In the genomic region with DNA sequence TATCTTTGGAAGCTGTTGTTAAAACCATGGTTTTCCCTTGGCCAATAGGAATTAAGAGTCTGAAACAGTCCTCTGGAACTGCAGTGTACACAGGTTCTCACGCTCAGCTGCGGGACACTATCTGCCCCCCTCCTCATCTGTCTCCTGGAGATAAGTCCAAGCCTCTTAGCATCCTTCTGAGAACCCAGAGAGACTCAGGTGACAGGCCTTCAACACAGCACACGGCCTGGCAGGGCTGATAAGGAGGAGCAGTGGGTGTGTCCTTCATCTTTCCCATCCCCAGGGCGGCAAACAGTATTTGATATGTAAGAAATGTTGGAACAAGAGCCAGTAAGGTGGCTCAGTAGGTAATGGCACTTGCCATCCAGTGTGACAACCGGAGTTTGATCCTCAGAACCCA, we compare ENCODE assay signal across 13 mouse cellular contexts. TPM values are rescaled to one million over a fixed set of nuclear protein-coding genes. Genes with fewer than 3 reads are reported as not detected.
A peak's percentile ranks its signal among the peaks of the same experiment; 100 is the strongest.
DNase-seq lines count a peak whose midpoint lies in the region; ATAC-seq and TF ChIP-seq lines count a peak whose summit lies in the region.
"Had no signal": no experiment of that assay in that cellular context is flagged by ENCODE, and none has a peak within 500 bp of the region (broad histone marks: within the 10 kb centered on the region; RNA-seq: fewer than 3 reads in every experiment).

No protein-coding gene starts in this region.

- H3K4me2 ChIP-seq in kidney, postnatal 0 days (ENCODE audit: low read length) = no peak overlapping the region

- no peaks in the 10 kb centered on the region for H3K9me3 ChIP-seq in kidney, postnatal 0 days (replicated peaks; ENCODE audit: low read length)
- H3K9me3 ChIP-seq: forebrain, embryonic 10.5 days had no signal

- no peak for ATAC-seq in kidney, postnatal 0 days (replicated peaks; ENCODE audit: low FRiP score, low read depth)
- peak; percentile 4 to 32; a peak in 1 of 4 replicates for ATAC-seq in hematopoietic stem cell, adult 5-6 weeks (replicated peaks in 1 of 2; ENCODE audit: insufficient read depth in 1 of 2, low FRiP score in 2 of 2, low TSS enrichment in 1 of 2, low read depth in 1 of 2, poor library complexity in 2 of 2, severe bottlenecking in 2 of 2)
- peak; percentile 100 for ATAC-seq in megakaryocyte-erythroid progenitor cell, adult 5-6 weeks (replicated peaks; ENCODE audit: low FRiP score, low TSS enrichment, poor library complexity, severe bottlenecking)
- ATAC-seq: hindbrain, postnatal 0 days; lung, postnatal 0 days; midbrain, embryonic 16.5 days had no signal

- H3K9ac ChIP-seq in kidney, postnatal 0 days (ENCODE audit: low read depth, low read length) = no peak overlapping the region

- peak overlapping the region; percentile 86; the same call in 1 of the 2 replicates for H3K27ac ChIP-seq in kidney, postnatal 0 days
- H3K27ac ChIP-seq: forebrain, embryonic 10.5 days; heart, adult 2 months; hindbrain, postnatal 0 days had no signal

- no peak overlapping the region for H3K4me3 ChIP-seq in kidney, postnatal 0 days (replicated peaks; ENCODE audit: low read depth, low read length)
- H3K4me3 ChIP-seq: forebrain, embryonic 10.5 days; heart, adult 2 months; layer of hippocampus, adult 2 months had no signal

- peaks cover 21% of the 10 kb centered on the region for H3K4me1 ChIP-seq in kidney, postnatal 0 days (replicated peaks; ENCODE audit: insufficient read depth, low read length)

- no peaks in the 10 kb centered on the region for H3K36me3 ChIP-seq in kidney, postnatal 0 days (ENCODE audit: insufficient read depth, low read length)

- TF ChIP-seq CTCF in kidney, postnatal 0 days (IDR thresholded peaks at IDR 0.05; ENCODE audit: low read depth) = no peak

- 62% methylated on average over 5 of the region's 5 CpGs for WGBS in kidney, postnatal 0 days

- no peak for DNase-seq in kidney, postnatal 0 days (ENCODE audit: low spot score)
- no peak for DNase-seq in kidney, postnatal 10 days
- DNase-seq in c-Kit-positive CD71-positive TER-119-negative erythroid progenitor cells, embryonic 14.5 days (ENCODE audit: low read depth) = peak; percentile 93
- no peak for DNase-seq in natural killer cell, adult 2 months (ENCODE audit: low spot score in 2 of 2)
- DNase-seq in adrenal gland, postnatal 4 days (ENCODE audit: low spot score in 2 of 2) = no peak
- DNase-seq: heart, adult 2 months had no signal

- no peaks in the 10 kb centered on the region for H3K27me3 ChIP-seq in kidney, postnatal 0 days (ENCODE audit: insufficient read depth, low read length)

RNA-seq across cellular contexts. Expression of a gene that starts 20.2 kb away (rescaled TPM):
- polyA plus RNA-seq in kidney, postnatal 0 days (2015; fragmentation: Nextera tagmentation; extraction: Ambion mirVana) = 47.4 and 49.9 TPM in 2 replicates
- 33.3 and 40.7 TPM in 2 replicates for total RNA-seq in hematopoietic stem cell, adult 5-6 weeks (2017)
- total RNA-seq in megakaryocyte-erythroid progenitor cell, adult 5-6 weeks (2014; fragmentation: Nextera tagmentation) = 1.7 and 2.7 TPM in 2 replicates
- 3.0 and 3.4 TPM in 2 replicates for total RNA-seq in megakaryocyte-erythroid progenitor cell, adult 5-6 weeks (2017)
- total RNA-seq in adrenal gland, postnatal 4 days (2021) = 100 to 1,000 TPM; 140 to 145 TPM
